Mouse (Mus musculus): ENCODE measurements around the gene Tmem95.
"Not testable (repeated sequence)": the region's sequence is repeated elsewhere in the genome, so short reads cannot be mapped to it uniquely, and the experiment has no call there.

Tmem95 gene

GRCm38 (mm10) chr11:69877878-69878277 lies at the start of gene Tmem95:
Tmem95 (minus strand) TSS chr11:69878018.
- DNase-seq (ENCODE audit: low spot score) = no peak

- no peak for DNase-seq (ENCODE audit: low spot score)
Observed at GRCm38 (mm10) chr11:69927501-69927900, 49.7 kb upstream of the Tmem95 start.

GRCm38 (mm10) chr11:69922796-69923195 lies 45.0 kb upstream of the Tmem95 start:
- no peak for DNase-seq (ENCODE audit: low spot score)

DNA sequence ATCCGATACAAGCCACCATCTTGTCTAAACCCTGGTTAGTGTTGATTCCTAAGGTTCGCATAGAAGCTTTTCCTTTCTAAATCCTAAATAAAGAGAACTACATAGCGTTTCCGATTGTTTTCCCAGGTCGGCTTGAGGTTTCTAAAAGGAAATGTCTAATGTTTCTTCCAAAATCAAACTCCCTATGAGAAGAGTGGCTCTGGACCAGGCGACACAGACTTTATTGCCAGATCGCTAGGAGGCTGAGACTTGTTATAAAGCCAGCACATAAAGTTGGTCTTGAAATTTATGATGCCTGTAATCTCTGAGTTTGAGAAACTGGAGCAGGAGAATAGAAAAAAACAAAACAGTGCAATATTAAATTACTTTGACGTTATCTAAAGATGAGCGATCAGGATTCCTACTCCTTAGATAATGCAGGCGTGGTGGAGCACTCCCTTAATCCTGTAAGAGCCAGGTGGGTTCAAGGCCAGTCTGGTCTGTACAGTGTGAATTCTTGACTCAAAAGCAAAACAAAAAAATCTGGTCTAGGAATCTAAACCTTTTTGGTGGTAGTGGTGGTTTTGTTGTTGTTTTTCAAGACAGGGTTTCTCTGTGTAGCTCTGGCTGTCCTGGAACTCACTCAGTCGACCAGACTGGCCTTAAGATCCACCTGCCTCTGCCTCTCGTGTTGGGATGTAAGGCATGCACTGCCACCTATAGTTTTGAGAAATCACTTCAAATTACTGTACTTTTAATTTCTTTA lies 44.4 kb upstream of the Tmem95 start:
- DNase-seq (ENCODE audit: low spot score) = no peak

DNA sequence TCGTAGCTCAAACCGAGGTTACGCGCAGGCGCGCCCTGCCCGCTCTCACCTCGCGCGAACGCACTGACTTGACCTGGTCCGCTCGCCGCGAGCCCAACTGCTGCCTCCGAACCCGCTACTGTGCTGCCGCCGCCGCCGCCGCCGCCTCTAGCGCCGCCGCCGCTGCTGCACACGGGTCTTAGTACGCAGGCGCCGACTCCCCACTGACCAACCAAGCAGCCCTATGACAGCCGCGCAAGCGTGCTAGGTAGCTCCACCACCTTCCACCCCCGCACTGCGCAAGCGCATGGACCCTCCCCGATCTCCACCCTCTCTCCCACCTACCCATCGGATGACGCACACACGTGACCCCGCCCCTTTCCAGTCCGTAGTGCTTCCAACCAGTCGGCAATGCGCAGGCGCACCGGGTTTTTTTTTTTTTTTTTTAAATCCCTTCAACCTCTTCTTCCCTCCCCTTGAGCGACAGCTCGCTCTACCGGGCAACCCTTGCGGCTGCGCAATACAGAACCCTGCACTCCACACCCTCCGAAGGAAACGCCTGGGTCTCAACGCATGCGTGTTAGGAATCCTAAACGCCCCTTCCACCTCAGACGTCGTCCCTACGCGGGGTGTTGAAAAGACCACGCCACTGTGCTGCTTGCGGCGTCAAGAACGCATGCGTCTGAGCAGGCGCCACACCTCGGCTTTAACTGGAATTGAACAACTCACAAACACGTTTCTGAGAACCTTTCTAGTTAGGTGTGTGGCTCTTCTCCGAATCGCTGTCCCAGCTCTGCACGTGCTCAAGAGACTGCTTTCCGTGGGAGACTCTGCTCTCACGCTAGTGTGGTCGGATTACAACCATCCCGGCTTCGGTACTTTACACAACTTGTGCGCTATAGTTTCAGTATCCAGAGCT lies 43.5 kb upstream of the Tmem95 start, which contains the start of gene Eif5a:
TSS of gene Eif5a (minus strand) at position 845 of the 898 bp plus-strand sequence.
- DNase-seq (ENCODE audit: low spot score) = peak; percentile 100

DNA sequence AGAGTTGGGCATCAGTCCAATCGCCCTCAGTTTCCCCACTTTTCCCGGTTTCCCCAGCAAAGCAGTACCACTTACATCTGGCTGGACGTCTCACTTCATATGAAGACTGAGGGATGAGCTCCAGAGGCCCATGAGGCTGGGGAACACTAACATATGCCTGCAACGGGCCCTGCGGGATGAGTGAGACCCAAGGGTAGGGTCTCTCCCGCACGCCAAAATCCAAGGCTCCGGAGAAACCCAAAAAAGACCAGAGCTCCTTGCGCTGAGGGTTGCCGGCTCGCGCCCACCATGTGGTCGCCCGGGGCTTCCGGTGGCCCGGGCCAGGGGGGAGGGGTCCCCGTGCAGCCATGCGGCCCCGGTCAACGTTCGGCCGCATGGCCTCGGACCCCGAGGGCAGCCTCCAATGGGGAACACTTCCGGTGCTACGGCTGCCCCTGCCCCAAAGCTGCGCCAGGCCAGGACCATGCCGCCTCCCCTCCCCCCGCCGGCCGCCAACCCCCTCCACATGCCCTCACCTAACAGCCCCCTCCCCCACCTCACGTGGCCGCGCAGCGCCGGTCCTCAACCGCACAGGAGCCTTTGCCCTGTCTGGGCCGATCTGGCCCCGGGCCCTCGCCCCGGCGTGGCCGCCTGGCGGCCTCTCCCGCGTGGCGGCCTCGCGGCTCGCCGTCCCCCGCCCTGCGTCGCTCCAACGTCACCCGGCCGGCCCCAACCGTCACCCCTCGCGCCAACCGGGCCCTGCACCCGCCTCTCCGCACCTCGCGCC lies 42.6 kb upstream of the Tmem95 start:
- DNase-seq (ENCODE audit: low spot score) = no peak

- peak; percentile 44 for DNase-seq (ENCODE audit: low spot score)
Observed at GRCm38 (mm10) chr11:69919661-69920265, 41.9 kb upstream of the Tmem95 start.

DNA sequence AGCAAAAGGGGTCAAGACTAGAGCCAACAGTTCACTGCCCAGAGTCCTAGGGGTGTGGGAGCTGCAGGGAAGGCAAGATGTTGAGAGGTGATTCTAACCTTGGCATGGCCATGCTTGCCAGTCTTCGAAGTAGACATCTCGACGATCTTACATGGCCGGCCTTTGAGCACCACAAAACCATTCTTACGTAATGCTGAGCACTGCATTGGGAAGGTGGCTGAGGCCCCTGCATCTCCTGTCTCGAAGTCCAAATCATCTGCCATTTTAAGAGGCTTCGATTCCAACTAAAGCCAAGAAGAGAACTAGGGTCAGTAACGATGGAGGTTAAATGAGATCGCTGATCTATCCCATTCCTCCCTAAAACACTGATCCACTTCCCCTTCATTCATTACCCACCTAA lies 41.2 kb upstream of the Tmem95 start:
- DNase-seq (ENCODE audit: low spot score) = no peak

- DNase-seq (ENCODE audit: low spot score) = no peak
Observed at GRCm38 (mm10) chr11:69918118-69918517, 40.3 kb upstream of the Tmem95 start.

DNA sequence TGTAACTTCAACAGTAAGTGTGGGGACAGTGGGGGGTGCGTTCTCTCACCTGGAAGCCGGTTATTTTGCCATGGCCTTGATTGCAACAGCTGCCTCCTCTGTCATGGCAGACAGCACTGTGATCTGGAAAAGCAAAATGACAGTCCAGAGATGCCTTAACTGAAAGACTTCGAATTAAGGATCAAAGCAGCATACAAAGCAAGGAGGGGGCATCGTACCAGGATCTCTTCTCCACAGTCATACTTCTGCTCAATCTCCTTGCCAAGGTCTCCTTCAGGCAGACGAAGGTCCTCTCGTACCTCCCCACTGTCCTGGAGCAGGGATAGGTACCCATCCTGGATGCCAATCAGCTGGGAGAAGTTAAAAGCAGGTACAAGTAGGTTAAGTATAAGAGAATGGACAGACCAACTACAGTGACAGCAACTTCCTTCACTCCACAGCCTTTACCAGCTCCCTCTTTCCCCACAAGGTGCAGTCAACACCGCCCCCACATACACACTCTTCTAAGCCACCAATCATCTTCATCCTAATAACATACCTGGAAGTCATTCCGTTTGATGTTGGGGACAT lies 39.6 kb upstream of the Tmem95 start:
- no peak for DNase-seq (ENCODE audit: low spot score)

DNA sequence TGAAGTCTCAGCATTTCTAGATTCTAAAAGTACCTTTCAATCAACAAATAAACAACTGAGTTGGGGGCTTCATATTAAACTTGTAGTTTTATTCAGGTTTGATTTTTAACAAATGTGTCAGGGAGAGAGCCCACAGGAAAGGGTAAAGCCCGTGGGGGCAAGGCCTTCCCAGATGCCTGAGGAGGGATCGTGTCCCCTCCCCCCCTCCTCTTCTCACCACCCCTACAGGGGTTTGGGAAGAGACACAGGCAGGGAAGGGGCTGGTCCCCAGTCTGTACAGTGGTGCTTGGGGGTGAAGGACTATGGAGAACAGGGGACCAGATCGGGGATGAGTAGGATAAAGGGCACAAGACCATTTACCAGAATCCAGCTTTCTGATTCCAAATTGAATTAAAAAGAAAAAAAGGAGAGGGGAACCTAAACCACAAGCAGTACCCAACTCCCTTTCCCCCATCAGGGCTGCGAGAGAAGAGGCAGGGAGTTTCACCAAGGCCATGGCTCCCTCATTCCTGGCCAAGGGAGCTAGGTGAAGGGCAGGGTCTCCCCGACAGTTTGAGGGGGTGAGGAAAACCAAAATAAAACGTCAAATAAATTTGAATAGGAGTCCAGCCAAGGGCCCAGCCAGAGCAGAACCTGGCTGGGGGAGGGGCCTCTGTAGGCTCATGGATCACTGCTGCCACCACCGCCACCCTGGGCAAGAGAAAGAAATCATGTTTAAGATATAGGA lies 39.0 kb upstream of the Tmem95 start:
- not testable (repeated sequence) for DNase-seq (ENCODE audit: low spot score)

GRCm38 (mm10) chr11:69915667-69916627 lies 38.1 kb upstream of the Tmem95 start:
- DNase-seq (ENCODE audit: low spot score) = no peak

DNA sequence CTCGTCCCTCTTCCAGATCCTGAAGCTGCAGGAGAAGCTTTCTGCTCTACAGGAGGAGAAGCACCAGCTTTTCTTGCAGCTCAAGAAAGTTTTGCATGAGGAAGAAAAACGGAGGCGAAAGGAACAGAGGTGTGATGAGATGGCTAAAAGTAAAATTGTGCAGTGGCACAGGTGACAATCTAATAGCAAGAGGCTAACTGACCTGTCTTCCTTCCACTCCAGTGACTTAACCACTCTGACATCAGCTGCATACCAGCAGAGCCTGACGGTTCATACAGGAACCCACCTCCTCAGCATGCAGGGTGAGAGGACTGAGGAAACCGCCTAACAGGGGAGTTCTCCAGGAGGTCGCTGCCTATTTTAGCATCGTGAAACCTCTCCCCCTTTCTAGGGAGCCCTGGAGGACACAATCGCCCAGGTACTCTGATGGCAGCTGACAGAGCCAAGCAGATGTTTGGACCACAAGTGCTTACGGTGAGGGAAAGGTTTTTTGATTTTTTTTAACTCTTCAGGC lies 37.2 kb upstream of the Tmem95 start:
- DNase-seq (ENCODE audit: low spot score) = no peak

- DNase-seq (ENCODE audit: low spot score) = no peak
Observed at GRCm38 (mm10) chr11:69914372-69914764, 36.5 kb upstream of the Tmem95 start.

GRCm38 (mm10) chr11:69913554-69914371 lies 35.9 kb upstream of the Tmem95 start, which contains the start of gene Gps2:
Gps2 (plus strand) TSS chr11:69913888.
- DNase-seq (ENCODE audit: low spot score) = peak; percentile 97

DNA sequence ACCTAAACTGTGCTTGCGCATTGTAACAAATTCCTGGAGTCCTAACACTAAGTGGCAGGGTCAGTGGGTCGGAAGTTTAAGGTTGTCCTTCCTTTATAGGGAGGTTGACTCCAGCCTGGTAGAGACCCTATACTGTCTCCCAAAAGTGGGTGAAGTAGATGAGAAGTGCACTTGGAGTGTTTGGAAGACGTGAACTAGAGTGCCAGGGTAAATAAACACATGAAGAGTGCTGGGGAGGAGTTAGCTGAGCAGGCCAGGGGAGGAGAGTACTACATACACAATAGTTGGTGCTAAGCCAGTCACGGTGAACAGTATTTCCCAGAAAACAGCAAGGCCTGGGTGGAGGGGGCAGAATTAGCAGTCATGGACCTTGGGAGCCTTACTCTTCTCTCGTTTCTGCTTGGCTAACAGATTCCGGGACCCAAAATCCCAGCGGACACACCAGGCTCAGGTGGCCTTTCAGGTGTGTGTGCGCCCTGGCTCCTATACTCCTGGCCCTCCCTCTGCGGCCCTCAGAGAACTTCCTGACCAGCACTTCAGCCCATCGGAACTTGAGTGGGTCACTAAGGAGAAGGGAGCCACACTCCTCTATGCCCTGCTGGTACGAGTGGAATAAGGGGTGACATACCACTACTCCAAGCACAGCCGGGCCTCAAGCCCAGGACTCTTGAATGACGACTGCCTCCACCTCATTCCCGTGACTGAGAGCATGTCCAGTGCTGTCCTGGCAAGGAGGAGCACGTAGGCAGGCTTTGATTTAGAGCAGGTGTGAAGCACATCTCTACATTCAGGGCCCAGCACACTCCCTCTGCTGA lies 35.1 kb upstream of the Tmem95 start:
- DNase-seq (ENCODE audit: low spot score) = no peak

GRCm38 (mm10) chr11:69911701-69912100 lies 33.9 kb upstream of the Tmem95 start:
- no peak for DNase-seq (ENCODE audit: low spot score)

Data from ovary, postnatal 10 days (tissue).